ENCODE assay signal across 11 mouse cellular contexts in the genomic region with DNA sequence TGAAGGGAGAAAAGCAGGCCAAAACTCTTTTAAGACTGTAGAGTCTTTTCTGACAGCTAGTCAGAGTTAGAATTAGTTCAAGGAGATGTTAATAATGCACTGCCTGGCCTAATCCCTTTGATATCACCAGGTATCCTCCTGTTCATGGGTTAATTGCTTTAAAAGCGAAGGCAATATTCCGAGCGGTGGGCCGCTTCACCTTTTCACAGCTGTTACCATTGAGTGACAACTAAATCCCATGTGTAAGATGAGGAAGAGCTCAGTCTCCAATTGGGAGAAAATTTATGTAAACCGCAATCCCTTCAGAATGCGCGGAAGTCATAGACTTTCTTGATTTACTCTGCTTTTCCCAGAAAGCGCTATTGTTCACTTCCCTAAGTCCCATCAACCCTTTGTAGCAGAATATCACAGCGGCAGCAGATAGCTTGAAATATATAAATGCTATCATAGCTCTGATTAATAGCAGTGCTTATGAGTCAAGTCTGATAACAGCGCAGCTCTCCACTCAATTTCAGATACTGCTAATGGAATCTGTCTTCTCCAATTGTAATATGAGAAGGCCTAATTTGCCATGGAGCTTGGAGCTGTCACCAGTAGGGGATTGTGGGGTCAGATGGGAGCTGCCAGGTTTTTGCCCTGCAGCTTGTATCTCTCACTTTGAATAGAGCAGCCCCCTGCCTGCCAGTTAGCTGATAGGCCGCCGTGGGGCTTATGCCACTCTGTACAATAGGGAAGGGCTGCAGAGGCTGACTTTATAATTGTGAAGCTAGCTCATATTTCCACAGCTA. TPM values are rescaled to one million over a fixed set of nuclear protein-coding genes. Genes with fewer than 3 reads are reported as not detected.
DNase-seq lines count a peak whose midpoint lies in the region; ATAC-seq and TF ChIP-seq lines count a peak whose summit lies in the region.
"Had no signal": no experiment of that assay in that cellular context is flagged by ENCODE, and none has a peak within 500 bp of the region (broad histone marks: within the 10 kb centered on the region; RNA-seq: fewer than 3 reads in every experiment).

No protein-coding gene starts in this region.

- DNase-seq in brain, adult 2 months (ENCODE audit: low read depth, low spot score) = peak; percentile 10
- DNase-seq in mesoderm, embryonic 11.5 days (ENCODE audit: low read depth, low spot score) = peak; percentile 63
- DNase-seq in kidney, adult 11 months = no peak
- DNase-seq in cerebellum, adult 11-12 months = no peak
- DNase-seq in adrenal gland, postnatal 4 days (ENCODE audit: low spot score in 2 of 2) = no peak
- no peak for DNase-seq in gastrocnemius, postnatal 10 days
- DNase-seq: cerebellum, adult 11 months; kidney, adult 18-20 months had no signal

- ATAC-seq in forebrain, embryonic 16.5 days = peak; percentile 80; the same call in 1 of the 2 replicates

- 52% methylated on average over 12 of the region's 12 CpGs for WGBS in forebrain, embryonic 16.5 days

- H3K9ac ChIP-seq in forebrain, embryonic 16.5 days (replicated peaks; ENCODE audit: low read depth, low read length) = no peak overlapping the region

- no peak overlapping the region for H3K4me2 ChIP-seq in forebrain, embryonic 16.5 days (ENCODE audit: low read length)

- H3K79me3 ChIP-seq in C2C12 (ENCODE audit: low read depth) = no peaks in the 10 kb centered on the region

- TF ChIP-seq CTCF in C2C12 (IDR thresholded peaks at IDR 0.05; ENCODE audit: control insufficient read depth, insufficient read depth, insufficient read length) = no peak

- no peak overlapping the region for H3K4me3 ChIP-seq in C2C12 (ENCODE audit: insufficient read depth, poor library complexity, severe bottlenecking)
- no peak overlapping the region for H3K4me3 ChIP-seq in forebrain, embryonic 16.5 days (replicated peaks; ENCODE audit: low read length)
- H3K4me3 ChIP-seq: erythroblast, embryonic 14.5 days had no signal

- H3K79me2 ChIP-seq in C2C12 (ENCODE audit: control insufficient read depth, insufficient read depth) = no peaks in the 10 kb centered on the region

- no peaks in the 10 kb centered on the region for H3K4me1 ChIP-seq in forebrain, embryonic 16.5 days (replicated peaks; ENCODE audit: control insufficient read depth, insufficient read depth, low read length)

- H3K27me3 ChIP-seq in C2C12 (ENCODE audit: control insufficient read depth, insufficient read depth, insufficient read length) = no peaks in the 10 kb centered on the region
- H3K27me3 ChIP-seq in forebrain, embryonic 16.5 days (replicated peaks; ENCODE audit: control insufficient read depth, insufficient read depth, low read length) = no peaks in the 10 kb centered on the region

- no peak overlapping the region for H3ac ChIP-seq in C2C12 (ENCODE audit: control insufficient read depth, insufficient read length, low read depth)

- H3K36me3 ChIP-seq in C2C12 (ENCODE audit: control insufficient read depth, insufficient read depth) = no peaks in the 10 kb centered on the region
- H3K36me3 ChIP-seq in forebrain, embryonic 16.5 days (ENCODE audit: control insufficient read depth, insufficient read depth) = peaks cover 3% of the 10 kb centered on the region; the same call in 1 of the 2 replicates

- H3K9me3 ChIP-seq in forebrain, embryonic 16.5 days (ENCODE audit: control insufficient read depth, low read length) = no peaks in the 10 kb centered on the region

- no peak overlapping the region for H3K27ac ChIP-seq in forebrain, embryonic 16.5 days (ENCODE audit: low read length)

TF ChIP-seq in C2C12, 6 proteins besides CTCF, POLR2A, EP300 and RAD21:
- TF ChIP-seq MAX (IDR thresholded peaks at IDR 0.05) (no peak), MYOD1 (IDR thresholded peaks at IDR 0.05; ENCODE audit: control insufficient read depth, insufficient read length, low read depth) (peak; percentile 41), CEBPB (IDR thresholded peaks at IDR 0.05; ENCODE audit: low read depth) (no peak), MYOG (IDR thresholded peaks at IDR 0.05; ENCODE audit: control insufficient read depth, extremely low read depth, insufficient read length) (no peak)

RNA-seq across cellular contexts. Expression of a gene that starts 10.6 kb away (rescaled TPM):
- polyA plus RNA-seq in C2C12 (2012; fragmentation: generic; extraction: Trizol) = 4.1 TPM
- 19.0 and 20.6 TPM in 2 replicates for polyA plus RNA-seq in forebrain, embryonic 16.5 days (2015; fragmentation: Nextera tagmentation; extraction: Ambion mirVana)
- total RNA-seq in adrenal gland, postnatal 4 days (2021) = 10 to 100 TPM; 28.7 to 31.0 TPM
- 10 to 100 TPM in 1 of 2 experiments, 1 to 10 TPM in 1; 9.4 to 12.9 TPM for total RNA-seq in gastrocnemius, postnatal 10 days (2021)

Comparison
In these comparisons a context has a peak if more than half of its experiments do, and no peak if none do; other contexts are left out.
1. DNase-seq: peak in brain, adult 2 months (single experiment) and mesoderm, embryonic 11.5 days (single experiment); none in kidney, adult 11 months (single experiment), cerebellum, adult 11-12 months (single experiment), adrenal gland, postnatal 4 days (0 of 2) and gastrocnemius, postnatal 10 days (single experiment).